Mouse (Mus musculus): ENCODE results near the gene Iqgap1. TPM values are rescaled to one million over a fixed set of nuclear protein-coding genes. Genes with fewer than 3 reads are reported as not detected.
A peak's percentile ranks its signal among the peaks of the same experiment; 100 is the strongest.

The Iqgap1 gene
- polyA plus RNA-seq, 1 experiment from 2014 or later: 39.4 TPM

DNA sequence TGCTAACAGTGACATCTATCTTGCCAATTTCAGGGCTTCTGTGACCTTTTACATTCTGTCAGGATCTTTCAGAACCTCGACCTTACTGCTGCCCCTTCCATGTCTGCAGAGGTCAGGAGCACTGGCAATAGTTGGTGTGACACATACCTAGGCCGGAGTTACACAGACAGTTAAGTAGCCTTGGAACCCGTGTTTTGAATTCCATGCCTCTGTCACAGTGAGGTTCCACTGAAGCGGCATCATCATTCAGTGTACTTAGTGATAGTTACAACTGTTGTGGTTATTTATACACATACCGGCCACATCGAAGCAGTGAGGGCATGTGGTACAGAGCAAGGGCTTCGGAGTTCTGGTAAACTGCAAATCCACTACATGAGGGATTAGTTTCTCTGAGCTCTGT, 37.8 kb downstream of the Iqgap1 start:
- Histone ChIP-seq H3K4me1 (ENCODE audit: control insufficient read depth in 2 of 2, insufficient read depth in 2 of 2, low read length in 2 of 2) (peaks cover 25 to 67% of the 10 kb centered on the region in 2 experiments), H3K27ac (replicated peaks in 1 of 2; ENCODE audit: control insufficient read depth in 1 of 2, insufficient read depth in 1 of 2, low read depth in 2 of 2, low read length in 2 of 2) (peak overlapping the region; percentile 23 to 84), H3K9ac (ENCODE audit: low read length) (peak overlapping the region; percentile 52), H3K4me3 (ENCODE audit: control insufficient read depth in 1 of 2, insufficient read depth in 1 of 2, low read depth in 1 of 2, low read length in 2 of 2) (no peak overlapping the region), H3K36me3 (ENCODE audit: control insufficient read depth, insufficient read depth, low read length) (peaks cover 14% of the 10 kb centered on the region), H3K27me3 (ENCODE audit: control insufficient read depth, insufficient read depth, low read length) (no peaks in the 10 kb centered on the region), H3K4me2 (ENCODE audit: low read length) (0 out of 2 replicates have a peak overlapping the region, but pooled peaks have one; percentile 11), H3K9me3 (ENCODE audit: control insufficient read depth, low read length) (no peaks in the 10 kb centered on the region)
- WGBS: 27% methylated on average over 7 of the region's 7 CpGs
- no peak for ATAC-seq (ENCODE audit: insufficient number of reproducible peaks, insufficient read depth, low FRiP score, low read depth)

DNA sequence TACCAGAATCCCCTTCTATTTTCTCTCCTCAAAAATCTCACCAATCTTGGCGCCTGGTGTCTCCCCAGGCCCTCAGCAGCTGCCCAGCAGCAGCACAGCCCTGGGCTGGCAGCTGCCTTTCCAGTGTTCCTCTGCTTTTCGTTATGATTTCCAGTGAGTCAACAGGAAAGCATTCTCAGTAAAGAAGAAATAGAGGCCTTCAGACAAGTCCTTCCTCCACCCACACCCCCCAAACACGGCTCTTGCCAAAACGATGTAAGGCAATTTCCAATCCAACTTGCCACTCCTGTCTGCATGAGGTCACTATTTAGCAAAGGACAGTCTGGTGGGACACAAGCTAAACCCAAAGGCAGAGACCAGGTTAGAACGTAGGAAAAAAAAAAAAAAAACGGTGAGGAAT, 39.0 kb downstream of the Iqgap1 start:
- H3K4me1 ChIP-seq (ENCODE audit: control insufficient read depth in 2 of 2, insufficient read depth in 2 of 2, low read length in 2 of 2): peaks cover 33 to 78% of the 10 kb centered on the region in 2 experiments
- no peaks in the 10 kb centered on the region for H3K27me3 ChIP-seq (ENCODE audit: control insufficient read depth, insufficient read depth, low read length)
- H3K36me3 ChIP-seq (ENCODE audit: control insufficient read depth, insufficient read depth, low read length): 0 out of 2 replicates have a peak, but pooled peaks cover 2% of the 10 kb centered on the region
- WGBS: 32% methylated on average over 6 of the region's 6 CpGs
- no peak overlapping the region for H3K4me3 ChIP-seq (ENCODE audit: control insufficient read depth in 1 of 2, insufficient read depth in 1 of 2, low read depth in 1 of 2, low read length in 2 of 2)
- no peaks in the 10 kb centered on the region for H3K9me3 ChIP-seq (ENCODE audit: control insufficient read depth, low read length)
- peak overlapping the region; percentile 59 for H3K9ac ChIP-seq (ENCODE audit: low read length)
- H3K27ac ChIP-seq (replicated peaks in 1 of 2; ENCODE audit: control insufficient read depth in 1 of 2, insufficient read depth in 1 of 2, low read depth in 2 of 2, low read length in 2 of 2): peak overlapping the region; percentile 53 to 69
- no peak for ATAC-seq (ENCODE audit: insufficient number of reproducible peaks, insufficient read depth, low FRiP score, low read depth)
- H3K4me2 ChIP-seq (ENCODE audit: low read length): no peak overlapping the region

DNA sequence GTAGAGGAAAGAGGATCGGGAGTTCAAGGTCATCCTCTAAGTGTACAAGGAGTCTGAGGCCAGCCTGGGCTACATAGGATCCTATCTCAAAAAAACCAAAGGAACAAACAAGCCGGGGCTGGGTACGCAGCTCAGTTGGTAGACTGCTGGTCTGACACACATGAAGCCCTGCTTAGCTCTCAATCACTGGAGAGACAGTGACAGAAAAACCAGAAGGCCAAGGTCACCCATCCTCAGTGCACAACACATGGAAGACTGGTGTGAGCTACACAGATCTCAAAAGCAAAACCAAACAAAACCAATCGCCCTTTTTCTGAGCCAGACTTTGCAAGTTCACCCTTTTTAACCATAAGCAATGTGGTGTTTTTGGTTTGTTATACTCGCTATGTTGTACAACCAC, 41.9 kb downstream of the Iqgap1 start:
- H3K4me2 ChIP-seq (ENCODE audit: low read length): no peak overlapping the region
- no peaks in the 10 kb centered on the region for H3K36me3 ChIP-seq (ENCODE audit: control insufficient read depth, insufficient read depth, low read length)
- no peaks in the 10 kb centered on the region for H3K27me3 ChIP-seq (ENCODE audit: control insufficient read depth, insufficient read depth, low read length)
- H3K27ac ChIP-seq (replicated peaks in 1 of 2; ENCODE audit: control insufficient read depth in 1 of 2, insufficient read depth in 1 of 2, low read depth in 2 of 2, low read length in 2 of 2): peak overlapping the region in 1 of 2 experiments; percentile 28; a peak in 1 of 4 replicates
- no peak overlapping the region for H3K9ac ChIP-seq (ENCODE audit: low read length)
- 85% methylated on average over 5 of the region's 5 CpGs for WGBS
- no peaks in the 10 kb centered on the region for H3K9me3 ChIP-seq (ENCODE audit: control insufficient read depth, low read length)
- ATAC-seq (ENCODE audit: insufficient number of reproducible peaks, insufficient read depth, low FRiP score, low read depth): no peak
- peaks cover 42 to 71% of the 10 kb centered on the region in 2 experiments for H3K4me1 ChIP-seq (ENCODE audit: control insufficient read depth in 2 of 2, insufficient read depth in 2 of 2, low read length in 2 of 2)
- H3K4me3 ChIP-seq (ENCODE audit: control insufficient read depth in 1 of 2, insufficient read depth in 1 of 2, low read depth in 1 of 2, low read length in 2 of 2): no peak overlapping the region

DNA sequence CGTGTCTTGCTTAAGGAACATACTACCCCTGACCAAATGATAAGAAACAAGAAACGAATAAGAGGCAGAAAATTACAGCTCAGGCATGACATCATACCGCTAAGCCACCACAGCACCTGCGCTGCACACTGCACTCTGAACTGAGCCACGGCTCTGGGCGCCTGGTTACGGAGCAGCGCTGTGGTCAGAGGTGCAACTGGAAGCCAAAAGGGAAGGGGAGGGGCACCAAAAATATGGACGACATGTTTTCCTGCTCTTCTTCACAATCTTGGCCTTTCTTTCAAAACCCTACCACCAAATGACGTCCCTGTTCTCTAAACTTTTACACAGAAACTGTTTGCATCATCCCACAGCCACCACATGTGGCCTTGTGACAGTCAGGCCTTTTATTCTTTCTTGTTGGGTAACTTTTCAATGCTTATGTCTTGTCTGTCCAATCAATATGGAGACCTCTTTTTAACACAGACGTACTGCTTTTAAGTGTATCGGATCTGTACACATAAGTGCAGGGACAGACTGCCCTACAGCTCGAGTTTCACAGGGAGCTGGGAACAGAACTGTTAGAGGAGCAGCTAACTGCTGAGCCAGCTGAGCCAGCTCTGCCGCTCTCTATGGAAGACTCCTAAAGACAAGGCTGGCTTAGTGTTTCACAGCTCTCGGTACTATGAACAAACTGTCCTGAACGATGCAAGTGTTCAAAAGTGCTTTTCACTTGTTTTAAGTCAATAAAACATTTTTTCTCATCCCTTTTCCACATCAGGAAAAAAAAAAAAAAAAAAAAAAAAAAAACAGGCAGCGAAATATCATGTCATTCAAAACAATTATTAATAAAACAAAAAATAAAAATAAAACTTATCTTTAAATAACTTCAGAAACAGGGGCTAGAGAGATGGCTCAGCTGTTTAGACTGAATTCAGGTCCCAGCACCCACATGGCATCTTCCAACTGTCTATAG, 43.3 kb downstream of the Iqgap1 start:
- 70% methylated on average over 17 of the region's 17 CpGs for WGBS
- no peak overlapping the region for H3K9ac ChIP-seq (ENCODE audit: low read length)
- H3K36me3 ChIP-seq (ENCODE audit: control insufficient read depth, insufficient read depth, low read length): no peaks in the 10 kb centered on the region
- peaks cover 41 to 72% of the 10 kb centered on the region in 2 experiments for H3K4me1 ChIP-seq (ENCODE audit: control insufficient read depth in 2 of 2, insufficient read depth in 2 of 2, low read length in 2 of 2)
- no peak overlapping the region for H3K4me3 ChIP-seq (ENCODE audit: control insufficient read depth in 1 of 2, insufficient read depth in 1 of 2, low read depth in 1 of 2, low read length in 2 of 2)
- no peak for ATAC-seq (ENCODE audit: insufficient number of reproducible peaks, insufficient read depth, low FRiP score, low read depth)
- no peaks in the 10 kb centered on the region for H3K9me3 ChIP-seq (ENCODE audit: control insufficient read depth, low read length)
- no peak overlapping the region for H3K4me2 ChIP-seq (ENCODE audit: low read length)
- no peaks in the 10 kb centered on the region for H3K27me3 ChIP-seq (ENCODE audit: control insufficient read depth, insufficient read depth, low read length)
- H3K27ac ChIP-seq (replicated peaks in 1 of 2; ENCODE audit: control insufficient read depth in 1 of 2, insufficient read depth in 1 of 2, low read depth in 2 of 2, low read length in 2 of 2): peak overlapping the region; percentile 68 to 74

DNA sequence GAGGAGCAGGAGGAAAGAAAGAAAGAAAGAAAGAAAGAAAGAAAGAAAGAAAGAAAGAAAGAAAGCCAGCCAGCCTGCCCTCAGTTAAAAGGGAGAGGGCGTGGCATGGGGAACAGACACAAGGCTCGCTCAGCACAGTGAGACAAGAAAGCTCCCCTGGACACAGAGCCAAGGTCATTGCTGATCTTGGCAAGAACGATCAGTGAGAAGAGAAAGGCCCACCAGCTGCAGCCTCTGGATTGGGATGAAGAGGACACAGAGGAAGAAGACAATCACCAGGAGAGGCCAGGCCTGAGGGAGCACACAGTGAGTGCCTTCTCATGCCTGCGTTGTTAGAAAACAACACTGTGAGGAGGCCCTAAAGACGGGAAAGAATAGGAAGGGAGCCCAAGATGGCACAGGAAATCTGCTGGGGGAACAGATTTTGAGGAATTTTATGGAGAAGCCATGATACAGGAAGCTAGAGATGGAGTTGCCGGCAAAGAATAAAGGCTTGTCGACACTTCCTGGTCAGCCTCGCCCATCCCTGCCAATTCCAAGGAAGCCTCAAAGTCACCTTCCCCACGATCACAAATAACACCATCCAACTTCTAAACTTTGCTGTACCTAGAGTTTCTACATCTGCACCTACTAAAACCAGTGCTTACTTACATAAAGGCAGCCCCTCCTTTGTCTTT, 44.2 kb downstream of the Iqgap1 start:
- Histone ChIP-seq H3K27ac (replicated peaks in 1 of 2; ENCODE audit: control insufficient read depth in 1 of 2, insufficient read depth in 1 of 2, low read depth in 2 of 2, low read length in 2 of 2) (peak overlapping the region; percentile 68 to 74), H3K4me3 (ENCODE audit: control insufficient read depth in 1 of 2, insufficient read depth in 1 of 2, low read depth in 1 of 2, low read length in 2 of 2) (no peak overlapping the region), H3K4me1 (ENCODE audit: control insufficient read depth in 2 of 2, insufficient read depth in 2 of 2, low read length in 2 of 2) (peaks cover 40 to 72% of the 10 kb centered on the region in 2 experiments), H3K9ac (ENCODE audit: low read length) (0 out of 2 replicates have a peak overlapping the region, but pooled peaks have one; percentile 6), H3K36me3 (ENCODE audit: control insufficient read depth, insufficient read depth, low read length) (no peaks in the 10 kb centered on the region), H3K9me3 (ENCODE audit: control insufficient read depth, low read length) (no peaks in the 10 kb centered on the region), H3K4me2 (ENCODE audit: low read length) (peak overlapping the region; percentile 11; the same call in 1 of the 2 replicates), H3K27me3 (ENCODE audit: control insufficient read depth, insufficient read depth, low read length) (no peaks in the 10 kb centered on the region)
- WGBS: 38% methylated on average over 9 of the region's 9 CpGs
- peak; percentile 40 for ATAC-seq (ENCODE audit: insufficient number of reproducible peaks, insufficient read depth, low FRiP score, low read depth)

DNA sequence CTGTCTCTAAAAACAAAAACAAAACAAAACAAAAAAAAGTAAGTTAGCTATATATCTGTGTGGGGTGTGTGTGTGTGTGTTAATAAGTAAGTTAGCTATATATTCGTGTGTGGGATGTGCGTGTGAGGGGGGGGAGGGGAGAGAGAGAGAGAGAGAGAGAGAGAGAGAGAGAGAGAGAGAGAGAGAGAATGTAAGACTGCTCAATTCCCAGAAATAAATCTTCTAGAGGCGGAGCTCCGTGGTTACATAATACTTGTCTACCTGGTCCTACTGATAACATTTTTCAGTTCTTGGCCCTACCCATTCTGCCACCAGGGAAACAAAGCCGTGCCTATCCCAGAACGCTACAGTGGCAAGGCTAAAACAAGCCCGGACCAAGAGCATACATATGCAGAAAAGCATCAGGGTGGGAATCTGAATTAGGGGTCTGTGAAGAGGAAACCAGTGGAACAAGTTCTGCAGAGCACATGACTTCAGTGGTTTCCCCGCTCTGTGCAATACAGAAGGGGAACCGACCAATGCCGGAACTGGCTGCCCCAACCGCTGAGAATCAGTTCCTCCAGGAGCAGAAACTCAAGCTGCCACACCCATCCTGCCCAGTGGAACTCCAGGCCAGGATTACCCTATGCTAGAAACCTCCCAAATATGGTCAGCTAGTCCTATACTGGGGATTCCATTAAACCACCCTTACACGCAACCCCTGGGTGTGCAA, 46.7 kb downstream of the Iqgap1 start:
- Histone ChIP-seq H3K9me3 (ENCODE audit: control insufficient read depth, low read length) (no peaks in the 10 kb centered on the region), H3K4me1 (ENCODE audit: control insufficient read depth in 2 of 2, insufficient read depth in 2 of 2, low read length in 2 of 2) (peaks cover 43 to 69% of the 10 kb centered on the region in 2 experiments), H3K27me3 (ENCODE audit: control insufficient read depth, insufficient read depth, low read length) (no peaks in the 10 kb centered on the region), H3K36me3 (ENCODE audit: control insufficient read depth, insufficient read depth, low read length) (no peaks in the 10 kb centered on the region), H3K27ac (replicated peaks in 1 of 2; ENCODE audit: control insufficient read depth in 1 of 2, insufficient read depth in 1 of 2, low read depth in 2 of 2, low read length in 2 of 2) (peak overlapping the region; percentile 33 to 56), H3K4me2 (ENCODE audit: low read length) (no peak overlapping the region), H3K9ac (ENCODE audit: low read length) (peak overlapping the region; percentile 41; the same call in 1 of the 2 replicates), H3K4me3 (ENCODE audit: control insufficient read depth in 1 of 2, insufficient read depth in 1 of 2, low read depth in 1 of 2, low read length in 2 of 2) (no peak overlapping the region)
- ATAC-seq (ENCODE audit: insufficient number of reproducible peaks, insufficient read depth, low FRiP score, low read depth): 0 out of 2 replicates have a peak, but pooled peaks have one; percentile 9
- 64% methylated on average over 12 of the region's 12 CpGs for WGBS

DNA sequence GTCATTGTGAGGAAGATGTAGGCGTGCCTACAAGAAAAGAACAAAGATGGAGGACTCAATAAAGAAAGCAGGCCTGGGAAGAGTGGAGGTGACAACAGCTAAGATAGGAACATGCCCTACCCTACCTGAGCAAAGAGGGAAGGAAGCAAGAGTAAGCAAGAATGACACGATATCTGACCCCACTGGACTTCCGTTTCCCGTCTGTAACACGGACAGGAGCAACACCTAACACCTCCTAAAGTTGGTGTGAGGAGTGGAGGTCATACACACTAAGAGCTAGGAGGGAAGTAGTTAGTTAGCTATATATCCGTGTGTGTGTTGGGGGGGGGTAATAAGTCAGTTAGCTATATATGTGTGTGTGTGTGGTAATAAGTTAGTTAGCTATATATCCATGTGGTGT, 47.4 kb downstream of the Iqgap1 start:
- Histone ChIP-seq H3K27me3 (ENCODE audit: control insufficient read depth, insufficient read depth, low read length) (no peaks in the 10 kb centered on the region), H3K27ac (replicated peaks in 1 of 2; ENCODE audit: control insufficient read depth in 1 of 2, insufficient read depth in 1 of 2, low read depth in 2 of 2, low read length in 2 of 2) (no peak overlapping the region), H3K4me1 (ENCODE audit: control insufficient read depth in 2 of 2, insufficient read depth in 2 of 2, low read length in 2 of 2) (peaks cover 42 to 67% of the 10 kb centered on the region in 2 experiments), H3K4me3 (ENCODE audit: control insufficient read depth in 1 of 2, insufficient read depth in 1 of 2, low read depth in 1 of 2, low read length in 2 of 2) (no peak overlapping the region), H3K9me3 (ENCODE audit: control insufficient read depth, low read length) (no peaks in the 10 kb centered on the region), H3K4me2 (ENCODE audit: low read length) (no peak overlapping the region), H3K9ac (ENCODE audit: low read length) (no peak overlapping the region), H3K36me3 (ENCODE audit: control insufficient read depth, insufficient read depth, low read length) (no peaks in the 10 kb centered on the region)
- WGBS: 90% methylated on average over 6 of the region's 6 CpGs
- ATAC-seq (ENCODE audit: insufficient number of reproducible peaks, insufficient read depth, low FRiP score, low read depth): no peak

Measured in heart, embryonic 14.5 days (tissue).